Comparison of ENCODE assay signal across 8 mouse cellular contexts in genomic region chr12:111504904-111505303, GRCm38 (mm10). TPM values are rescaled to one million over a fixed set of nuclear protein-coding genes. Genes with fewer than 3 reads are reported as not detected.
A peak's percentile ranks its signal among the peaks of the same experiment; 100 is the strongest.
DNase-seq lines count a peak whose midpoint lies in the region; ATAC-seq and TF ChIP-seq lines count a peak whose summit lies in the region.

No protein-coding gene starts in this region.

- peak; percentile 73 to 87 for ATAC-seq in hematopoietic stem cell, adult 5-6 weeks (replicated peaks in 1 of 2; ENCODE audit: insufficient read depth in 1 of 2, low FRiP score in 2 of 2, low TSS enrichment in 1 of 2, low read depth in 1 of 2, poor library complexity in 2 of 2, severe bottlenecking in 2 of 2)
- ATAC-seq in lung, embryonic 15.5 days (ENCODE audit: borderline replicate concordance, extremely low read depth, low FRiP score, low TSS enrichment), result peak; percentile 72; the same call in 1 of the 2 replicates

- no peak overlapping the region for H3K9ac ChIP-seq in MEL (ENCODE audit: control insufficient read depth, low read depth, low read length, poor library complexity, severe bottlenecking)
- no peak overlapping the region for H3K9ac ChIP-seq in lung, embryonic 15.5 days

- no peak overlapping the region for H3K27ac ChIP-seq in MEL (ENCODE audit: control insufficient read depth, low read depth, low read length)
- no peak overlapping the region for H3K27ac ChIP-seq in cerebellum, adult 2 months (ENCODE audit: insufficient read depth, low read length)
- no peak overlapping the region for H3K27ac ChIP-seq in lung, embryonic 15.5 days
- H3K27ac ChIP-seq in thymus, adult 2 months (ENCODE audit: control insufficient read depth, insufficient read depth, low read length), result no peak overlapping the region

- H3K4me1 ChIP-seq in MEL (ENCODE audit: control insufficient read depth in 1 of 2, insufficient read depth in 2 of 2, low read length in 2 of 2), result no peaks in the 10 kb centered on the region
- H3K4me1 ChIP-seq in cerebellum, adult 2 months (ENCODE audit: control insufficient read depth, insufficient read depth, low read length), result no peaks in the 10 kb centered on the region
- 0 out of 2 replicates have a peak, but pooled peaks cover 3% of the 10 kb centered on the region for H3K4me1 ChIP-seq in lung, embryonic 15.5 days
- H3K4me1 ChIP-seq in thymus, adult 2 months (replicated peaks; ENCODE audit: control insufficient read depth, insufficient read depth, low read length), result 0 out of 2 replicates have a peak, but pooled peaks cover 3% of the 10 kb centered on the region

- peak overlapping the region; percentile 43 for H3K4me2 ChIP-seq in lung, embryonic 15.5 days

- no peak overlapping the region for H3K4me3 ChIP-seq in MEL (ENCODE audit: control insufficient read depth in 1 of 2, insufficient read depth in 1 of 2, low read depth in 2 of 2, low read length in 2 of 2)
- H3K4me3 ChIP-seq in cerebellum, adult 2 months (replicated peaks; ENCODE audit: insufficient read depth, low read depth, low read length), result peak overlapping the region; percentile 39
- peak overlapping the region; percentile 11 for H3K4me3 ChIP-seq in lung, embryonic 15.5 days
- H3K4me3 ChIP-seq in thymus, adult 2 months (ENCODE audit: control insufficient read depth, insufficient read depth, low read length), result no peak overlapping the region

- no peaks in the 10 kb centered on the region for H3K9me3 ChIP-seq in MEL (replicated peaks; ENCODE audit: insufficient read depth, low read length)
- no peaks in the 10 kb centered on the region for H3K9me3 ChIP-seq in lung, embryonic 15.5 days

- TF ChIP-seq RAD21 in MEL (IDR thresholded peaks at IDR 0.05; ENCODE audit: low read depth, low read length), result peak; percentile 62

- no peak for TF ChIP-seq EP300 in MEL (IDR thresholded peaks at IDR 0.05; ENCODE audit: low read depth in 1 of 2, low read length in 2 of 2)

- H3K79me2 ChIP-seq in MEL (ENCODE audit: control insufficient read depth, insufficient read depth, low read length, poor library complexity), result no peaks in the 10 kb centered on the region

- TF ChIP-seq POLR2A in MEL (IDR thresholded peaks at IDR 0.05; ENCODE audit: control insufficient read depth in 1 of 2, insufficient read depth in 1 of 2, low read depth in 1 of 2, low read length in 2 of 2, poor library complexity in 1 of 2), result no peak
- TF ChIP-seq POLR2A in cerebellum, adult 2 months (IDR thresholded peaks at IDR 0.05; ENCODE audit: borderline replicate concordance, insufficient read depth, low read length), result no peak
- TF ChIP-seq POLR2A in thymus, adult 2 months (IDR thresholded peaks at IDR 0.05; ENCODE audit: control insufficient read depth, extremely low read depth, insufficient read depth, low read length, poor library complexity), result no peak

- peak; percentile 92 to 99 (median 93) for TF ChIP-seq CTCF in MEL (IDR thresholded peaks at IDR 0.05 in 2 of 3, conservative IDR thresholded peaks at IDR 0.05 in 1 of 3; ENCODE audit: control insufficient read depth in 1 of 3, insufficient read depth in 1 of 3, low read depth in 2 of 3, low read length in 3 of 3, poor library complexity in 1 of 3, severe bottlenecking in 1 of 3)
- peak; percentile 94 for TF ChIP-seq CTCF in cerebellum, adult 2 months (IDR thresholded peaks at IDR 0.05; ENCODE audit: borderline replicate concordance, insufficient read depth, low read depth, low read length)
- TF ChIP-seq CTCF in thymus, adult 2 months (IDR thresholded peaks at IDR 0.05; ENCODE audit: borderline replicate concordance, control insufficient read depth, extremely low read depth, insufficient read depth, low read length, poor library complexity), result peak; percentile 92

- whole genome bisulfite sequencing in cerebellum, adult 2 months, result 3% methylated on average over 12 of the region's 12 CpGs
- 2% methylated on average over 12 of the region's 12 CpGs for WGBS in lung, embryonic 15.5 days
- 10% methylated on average over 12 of the region's 12 CpGs for WGBS in thymus, adult 2 months

- DNase-seq in MEL (ENCODE audit: low read depth, low spot score), result peak; percentile 80
- DNase-seq in cerebellum, adult 2 months, result peak; percentile 91 to 97
- peak; percentile 87 for DNase-seq in forelimb bud, embryonic 11.5 days (ENCODE audit: low read depth, low spot score)
- DNase-seq in layer of hippocampus, adult 9-10 months (ENCODE audit: low spot score), result peak; percentile 96
- DNase-seq in ovary, adult 18-20 months (ENCODE audit: low spot score), result peak; percentile 79
- DNase-seq in thymus, adult 2 months, result peak; percentile 76

- H3K27me3 ChIP-seq in MEL (ENCODE audit: control insufficient read depth in 1 of 2, insufficient read depth in 2 of 2, low read length in 2 of 2), result peaks cover 0 to 4% of the 10 kb centered on the region in 2 experiments; a peak in 3 of 4 replicates
- H3K27me3 ChIP-seq in cerebellum, adult 2 months (ENCODE audit: control insufficient read depth, insufficient read depth, low read length), result no peaks in the 10 kb centered on the region
- H3K27me3 ChIP-seq in lung, embryonic 15.5 days, result no peaks in the 10 kb centered on the region
- no peaks in the 10 kb centered on the region; the same call in 1 of the 2 replicates for H3K27me3 ChIP-seq in thymus, adult 2 months (ENCODE audit: control insufficient read depth, insufficient read depth, low read length)

- no peaks in the 10 kb centered on the region for H3K36me3 ChIP-seq in MEL (ENCODE audit: control insufficient read depth in 1 of 2, insufficient read depth in 2 of 2, low read length in 2 of 2)
- no peaks in the 10 kb centered on the region for H3K36me3 ChIP-seq in lung, embryonic 15.5 days
- no peaks in the 10 kb centered on the region for H3K36me3 ChIP-seq in thymus, adult 2 months (ENCODE audit: control insufficient read depth, insufficient read depth, low read length)

TF ChIP-seq in MEL, 35 proteins besides CTCF, POLR2A, EP300 and RAD21:
- peak; percentile 82 for TF ChIP-seq SMC3 (IDR thresholded peaks at IDR 0.05; ENCODE audit: low read depth, low read length)
- TF ChIP-seq JUND (IDR thresholded peaks at IDR 0.05; ENCODE audit: low read depth, low read length), result 0 out of 2 replicates have a peak, but pooled peaks have one; percentile 29
- TF ChIP-seq SIN3A (IDR thresholded peaks at IDR 0.05; ENCODE audit: low read length), result peak; percentile 33; the same call in 1 of the 2 replicates
- TF ChIP-seq RCOR1 (IDR thresholded peaks at IDR 0.05; ENCODE audit: low read depth, low read length), result peak; percentile 56
- TF ChIP-seq ZC3H11A (IDR thresholded peaks at IDR 0.05; ENCODE audit: low read depth, low read length), result peak; percentile 56
- TF ChIP-seq MAX (IDR thresholded peaks at IDR 0.05; ENCODE audit: low read length), result no peak
- no peak for TF ChIP-seq TAL1 (IDR thresholded peaks at IDR 0.05; ENCODE audit: low read length)
- TF ChIP-seq POLR2AphosphoS5 (IDR thresholded peaks at IDR 0.05; ENCODE audit: borderline replicate concordance, low read depth, low read length), result no peak
- TF ChIP-seq TBP (IDR thresholded peaks at IDR 0.05; ENCODE audit: low read depth, low read length), result no peak

RNA-seq across cellular contexts. Expression of gene Gm266, which starts 19.3 kb away (rescaled TPM):
- not detected in 2 replicates for total RNA-seq in MEL (2012; rRNA removed)
- polyA plus RNA-seq in MEL (2012; ENCODE audit: insufficient read depth in 1 of 2, insufficient read length in 2 of 2, low read depth in 1 of 2, low replicate concordance in 2 of 2, missing spikeins in 1 of 2), result not detected
- polyA plus RNA-seq in cerebellum, adult 2 months (2012; rRNA removed), result 8.8 and 11.2 TPM in 2 replicates
- not detected in 2 replicates for total RNA-seq in hematopoietic stem cell, adult 5-6 weeks (2017)
- polyA plus RNA-seq in lung, embryonic 15.5 days (2015; fragmentation: Nextera tagmentation; extraction: Ambion mirVana), result 7.0 and 7.1 TPM in 2 replicates
- polyA plus RNA-seq in thymus, adult 2 months (2012; rRNA removed), result 1.4 and 1.8 TPM in 2 replicates

RNA-seq across cellular contexts. Expression of gene Eif5, which starts 32.9 kb away (rescaled TPM):
- 183 and 201 TPM in 2 replicates for total RNA-seq in MEL (2012; rRNA removed)
- polyA plus RNA-seq in MEL (2012; ENCODE audit: insufficient read depth in 1 of 2, insufficient read length in 2 of 2, low read depth in 1 of 2, low replicate concordance in 2 of 2, missing spikeins in 1 of 2), result 100 to 1,000 TPM; 276 to 330 TPM
- polyA plus RNA-seq in cerebellum, adult 2 months (2012; rRNA removed), result 176 and 183 TPM in 2 replicates
- 352 and 436 TPM in 2 replicates for total RNA-seq in hematopoietic stem cell, adult 5-6 weeks (2017)
- 471 and 493 TPM in 2 replicates for polyA plus RNA-seq in lung, embryonic 15.5 days (2015; fragmentation: Nextera tagmentation; extraction: Ambion mirVana)
- polyA plus RNA-seq in thymus, adult 2 months (2012; rRNA removed), result 88.0 and 124 TPM in 2 replicates

Comparison
In these comparisons a context has a peak if more than half of its experiments do, and no peak if none do; other contexts are left out.
1. H3K4me3 ChIP-seq: peak in cerebellum, adult 2 months (single experiment) and lung, embryonic 15.5 days (single experiment); none in MEL (0 of 2) and thymus, adult 2 months (single experiment).
2. Peak in every context shown above with its lines, with median percentiles within 50 percentile points of each other: DNase-seq and CTCF ChIP-seq.